Mouse (Mus musculus) testis, adult 2 months (tissue): ENCODE measurements at regions not wholly inside any gene's neighbourhood (a gene's known extent, or its start where the extent isn't known, plus 50 kb on each side); places are given as distances from the start of the nearest gene placed in this dataset.

Experiments used
- CTCF ChIP-seq: fragments of 200-500 bp; IDR thresholded peaks from 2 replicates; pipeline ENCODE4 v1.5.1; 2012; ENCODE audit warnings: low read depth, mild to moderate bottlenecking, inconsistent platforms, low read length, moderate library complexity; ENCODE audit not compliant: control insufficient read depth, insufficient read depth, insufficient replicate concordance
- POLR2A ChIP-seq: fragments of 200-500 bp; IDR thresholded peaks from 2 replicates; pipeline ENCODE4 v1.6.1; 2012; ENCODE audit warnings: low read depth, mild to moderate bottlenecking, inconsistent platforms, low read length, moderate library complexity; ENCODE audit not compliant: control insufficient read depth

DNA sequence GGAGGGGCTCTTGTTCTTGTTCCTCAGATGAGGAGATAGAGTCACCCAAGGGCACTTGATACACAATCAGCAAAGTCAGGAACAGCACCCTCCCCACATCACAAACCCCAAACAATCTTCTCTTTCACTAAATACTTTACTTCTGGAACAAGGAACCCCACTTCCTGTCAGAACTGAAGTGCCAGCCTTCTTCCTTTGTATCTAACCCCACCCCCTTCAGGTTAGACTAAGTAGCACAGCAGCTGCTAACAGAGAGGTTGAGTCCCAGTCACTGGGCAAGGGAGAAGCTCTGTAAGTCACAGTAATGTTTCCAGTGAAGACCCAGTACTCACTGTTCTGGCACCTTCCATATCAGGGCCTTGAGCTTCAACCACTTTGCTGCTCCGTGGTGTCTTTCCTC lies 131.9 kb downstream of the Cct6b start:
- no peak for TF ChIP-seq POLR2A
- no peak for TF ChIP-seq CTCF
